Mouse (Mus musculus): ENCODE results near the gene Mettl8. TPM values are rescaled to one million over a fixed set of nuclear protein-coding genes. Genes with fewer than 3 reads are reported as not detected.

The Mettl8 gene
- polyA plus RNA-seq, 1 experiment = 1.4 TPM

GRCm38 (mm10) chr2:70989201-70990191 lies 65.9 kb downstream of the Mettl8 start:
- peaks cover 3% of the 10 kb centered on the region; the same call in 1 of the 2 replicates for H3K4me1 ChIP-seq (ENCODE audit: control insufficient read depth, insufficient read depth, insufficient read length, low read length)
- H3K4me3 ChIP-seq (ENCODE audit: low read depth, low read length) = no peak overlapping the region
- WGBS = 75% methylated on average over 17 of the region's 17 CpGs
- H3K36me3 ChIP-seq (ENCODE audit: control insufficient read depth, insufficient read depth, low read length) = no peaks in the 10 kb centered on the region
- H3K27me3 ChIP-seq (ENCODE audit: control insufficient read depth, insufficient read depth, low read length) = no peaks in the 10 kb centered on the region
- TF ChIP-seq CTCF (IDR thresholded peaks at IDR 0.05; ENCODE audit: extremely low read depth, insufficient read length, insufficient replicate concordance, low read depth, low read length) (no peak), POLR2A (IDR thresholded peaks at IDR 0.05; ENCODE audit: low read depth, low read length) (no peak)
- no peak overlapping the region for H3K27ac ChIP-seq (ENCODE audit: insufficient read depth, low read depth, low read length)

GRCm38 (mm10) chr2:70978271-70978670 lies 77.1 kb downstream of the Mettl8 start:
- H3K27me3 ChIP-seq (ENCODE audit: control insufficient read depth, insufficient read depth, low read length) = no peaks in the 10 kb centered on the region
- no peak overlapping the region for H3K27ac ChIP-seq (ENCODE audit: insufficient read depth, low read depth, low read length)
- no peak overlapping the region for H3K4me3 ChIP-seq (ENCODE audit: low read depth, low read length)
- 62% methylated on average over 5 of the region's 5 CpGs for WGBS
- TF ChIP-seq CTCF (IDR thresholded peaks at IDR 0.05; ENCODE audit: extremely low read depth, insufficient read length, insufficient replicate concordance, low read depth, low read length) = no peak
- TF ChIP-seq POLR2A (IDR thresholded peaks at IDR 0.05; ENCODE audit: low read depth, low read length) = no peak
- peaks cover 8% of the 10 kb centered on the region for H3K36me3 ChIP-seq (ENCODE audit: control insufficient read depth, insufficient read depth, low read length)
- H3K4me1 ChIP-seq (ENCODE audit: control insufficient read depth, insufficient read depth, insufficient read length, low read length) = no peaks in the 10 kb centered on the region; the same call in 1 of the 2 replicates

- 93% methylated on average over 6 of the region's 6 CpGs for WGBS
- no peaks in the 10 kb centered on the region; the same call in 1 of the 2 replicates for H3K4me1 ChIP-seq (ENCODE audit: control insufficient read depth, insufficient read depth, insufficient read length, low read length)
- TF ChIP-seq POLR2A (IDR thresholded peaks at IDR 0.05; ENCODE audit: low read depth, low read length) = no peak
- TF ChIP-seq CTCF (IDR thresholded peaks at IDR 0.05; ENCODE audit: extremely low read depth, insufficient read length, insufficient replicate concordance, low read depth, low read length) = no peak
Observed at GRCm38 (mm10) chr2:70974769-70975168, 80.6 kb downstream of the Mettl8 start.

GRCm38 (mm10) chr2:70972795-70973518 lies 82.4 kb downstream of the Mettl8 start:
- Histone ChIP-seq H3K36me3 (ENCODE audit: control insufficient read depth, insufficient read depth, low read length) (peaks cover 4% of the 10 kb centered on the region; the same call in 1 of the 2 replicates), H3K27ac (ENCODE audit: insufficient read depth, low read depth, low read length) (no peak overlapping the region), H3K27me3 (ENCODE audit: control insufficient read depth, insufficient read depth, low read length) (no peaks in the 10 kb centered on the region), H3K4me3 (ENCODE audit: low read depth, low read length) (no peak overlapping the region), H3K4me1 (ENCODE audit: control insufficient read depth, insufficient read depth, insufficient read length, low read length) (no peaks in the 10 kb centered on the region)
- 89% methylated on average over 16 of the region's 16 CpGs for WGBS
- TF ChIP-seq POLR2A (IDR thresholded peaks at IDR 0.05; ENCODE audit: low read depth, low read length) (no peak), CTCF (IDR thresholded peaks at IDR 0.05; ENCODE audit: extremely low read depth, insufficient read length, insufficient replicate concordance, low read depth, low read length) (no peak)

More at GRCm38 (mm10) chr2:70974769-70975168, 80.6 kb downstream of the Mettl8 start:
- peaks cover 4% of the 10 kb centered on the region for H3K36me3 ChIP-seq (ENCODE audit: control insufficient read depth, insufficient read depth, low read length)
- H3K4me3 ChIP-seq (ENCODE audit: low read depth, low read length) = no peak overlapping the region
- no peak overlapping the region for H3K27ac ChIP-seq (ENCODE audit: insufficient read depth, low read depth, low read length)
- H3K27me3 ChIP-seq (ENCODE audit: control insufficient read depth, insufficient read depth, low read length) = no peaks in the 10 kb centered on the region

GRCm38 (mm10) chr2:70970158-70970741 lies 85.1 kb downstream of the Mettl8 start:
- TF ChIP-seq CTCF (IDR thresholded peaks at IDR 0.05; ENCODE audit: extremely low read depth, insufficient read length, insufficient replicate concordance, low read depth, low read length) = no peak
- no peak for TF ChIP-seq POLR2A (IDR thresholded peaks at IDR 0.05; ENCODE audit: low read depth, low read length)

GRCm38 (mm10) chr2:70968305-70968704 lies 87.1 kb downstream of the Mettl8 start:
- TF ChIP-seq CTCF (IDR thresholded peaks at IDR 0.05; ENCODE audit: extremely low read depth, insufficient read length, insufficient replicate concordance, low read depth, low read length) (no peak), POLR2A (IDR thresholded peaks at IDR 0.05; ENCODE audit: low read depth, low read length) (no peak)
- no peaks in the 10 kb centered on the region for H3K4me1 ChIP-seq (ENCODE audit: control insufficient read depth, insufficient read depth, insufficient read length, low read length)
- no peak overlapping the region for H3K4me3 ChIP-seq (ENCODE audit: low read depth, low read length)
- no peak overlapping the region for H3K27ac ChIP-seq (ENCODE audit: insufficient read depth, low read depth, low read length)
- H3K36me3 ChIP-seq (ENCODE audit: control insufficient read depth, insufficient read depth, low read length) = peaks cover 3% of the 10 kb centered on the region
- 79% methylated on average over 2 of the region's 2 CpGs for WGBS
- no peaks in the 10 kb centered on the region for H3K27me3 ChIP-seq (ENCODE audit: control insufficient read depth, insufficient read depth, low read length)

More at GRCm38 (mm10) chr2:70970158-70970741, 85.1 kb downstream of the Mettl8 start:
- WGBS = 60% methylated on average over 7 of the region's 7 CpGs
- no peak overlapping the region for H3K27ac ChIP-seq (ENCODE audit: insufficient read depth, low read depth, low read length)
- no peak overlapping the region for H3K4me3 ChIP-seq (ENCODE audit: low read depth, low read length)
- H3K27me3 ChIP-seq (ENCODE audit: control insufficient read depth, insufficient read depth, low read length) = no peaks in the 10 kb centered on the region
- H3K36me3 ChIP-seq (ENCODE audit: control insufficient read depth, insufficient read depth, low read length) = peaks cover 3% of the 10 kb centered on the region
- no peaks in the 10 kb centered on the region for H3K4me1 ChIP-seq (ENCODE audit: control insufficient read depth, insufficient read depth, insufficient read length, low read length)

Measured in small intestine, adult 2 months (tissue).